17 mouse cellular contexts compared by ENCODE assay signal in genomic region chr6:146954258-146954657, GRCm38 (mm10). TPM values are rescaled to one million over a fixed set of nuclear protein-coding genes. Genes with fewer than 3 reads are reported as not detected.
DNase-seq lines count a peak whose midpoint lies in the region; ATAC-seq and TF ChIP-seq lines count a peak whose summit lies in the region.
"Had no signal": no experiment of that assay in that cellular context is flagged by ENCODE, and none has a peak within 500 bp of the region (broad histone marks: within the 10 kb centered on the region; RNA-seq: fewer than 3 reads in every experiment).

Gene 1700034J05Rik, minus strand, starts transcription at chr6:146954422.

- peak; percentile 51 for DNase-seq in forebrain, postnatal 0 days
- DNase-seq in liver, embryonic 11.5 days (ENCODE audit: low spot score), result no peak
- DNase-seq in liver (no peak), 416B (ENCODE audit: low read depth) (peak; percentile 20)
- peak; percentile 24 for DNase-seq in brain, embryonic 18.5 days (ENCODE audit: low read depth, low spot score)
- DNase-seq in kidney, postnatal 25 days, result no peak
- DNase-seq: cerebellum, adult 2 months; heart, adult 18-20 months; heart, postnatal 14 days; lung, adult 18-20 months; thymus, postnatal 36 days had no signal

- H3K4me3 ChIP-seq in forebrain, postnatal 0 days (ENCODE audit: low read depth, low read length), result no peak within 1 kb of the TSS
- no peak within 1 kb of the TSS for H3K4me3 ChIP-seq in forebrain, embryonic 12.5 days (replicated peaks)
- no peak within 1 kb of the TSS for H3K4me3 ChIP-seq in liver, embryonic 11.5 days (ENCODE audit: low read depth, low read length)
- H3K4me3 ChIP-seq: kidney, embryonic 15.5 days had no signal

- H3K4me1 ChIP-seq in forebrain, postnatal 0 days (ENCODE audit: insufficient read depth), result no peaks in the 10 kb centered on the region
- H3K4me1 ChIP-seq in forebrain, embryonic 12.5 days, result peaks cover 14% of the 10 kb centered on the region
- H3K4me1 ChIP-seq in liver, embryonic 11.5 days (replicated peaks; ENCODE audit: control insufficient read depth, insufficient read depth, low read length), result peaks cover 23% of the 10 kb centered on the region

- no peaks in the 10 kb centered on the region for H3K36me3 ChIP-seq in forebrain, postnatal 0 days (ENCODE audit: insufficient read depth)
- H3K36me3 ChIP-seq in forebrain, embryonic 12.5 days (replicated peaks), result no peaks in the 10 kb centered on the region
- H3K36me3 ChIP-seq in liver, embryonic 11.5 days (ENCODE audit: control insufficient read depth, insufficient read depth, low read length), result no peaks in the 10 kb centered on the region
- H3K36me3 ChIP-seq: kidney, embryonic 15.5 days had no signal

- H3K9ac ChIP-seq in forebrain, postnatal 0 days, result no peak within 1 kb of the TSS
- no peak within 1 kb of the TSS for H3K9ac ChIP-seq in forebrain, embryonic 12.5 days
- no peak within 1 kb of the TSS for H3K9ac ChIP-seq in liver, embryonic 11.5 days (ENCODE audit: low read depth, low read length)
- H3K9ac ChIP-seq: kidney, embryonic 15.5 days had no signal

- ATAC-seq in forebrain, postnatal 0 days, result 0 out of 2 replicates have a peak, but pooled peaks have one; percentile 18
- no peak for ATAC-seq in forebrain, embryonic 12.5 days (ENCODE audit: low FRiP score)
- no peak for ATAC-seq in liver, embryonic 11.5 days (replicated peaks; ENCODE audit: low FRiP score)

- no peak within 1 kb of the TSS for H3K27ac ChIP-seq in forebrain, postnatal 0 days (ENCODE audit: low read depth, low read length)
- no peak within 1 kb of the TSS for H3K27ac ChIP-seq in forebrain, embryonic 12.5 days
- H3K27ac ChIP-seq in liver, embryonic 11.5 days (ENCODE audit: low read depth, low read length), result peak within 1 kb of the TSS; percentile 67; the same call in 1 of the 2 replicates

- 89% methylated on average over 1 of the region's 1 CpGs for WGBS in forebrain, postnatal 0 days
- 90% methylated on average over 1 of the region's 1 CpGs for WGBS in forebrain, embryonic 12.5 days
- WGBS in liver, embryonic 11.5 days, result 82% methylated on average over 1 of the region's 1 CpGs

- TF ChIP-seq CTCF in forebrain, postnatal 0 days (IDR thresholded peaks at IDR 0.05; ENCODE audit: low read depth), result no peak

- no peak within 1 kb of the TSS for H3K4me2 ChIP-seq in forebrain, postnatal 0 days (ENCODE audit: low read depth)
- no peak within 1 kb of the TSS for H3K4me2 ChIP-seq in forebrain, embryonic 12.5 days
- no peak within 1 kb of the TSS for H3K4me2 ChIP-seq in liver, embryonic 11.5 days
- H3K4me2 ChIP-seq: kidney, embryonic 15.5 days had no signal

- no peaks in the 10 kb centered on the region for H3K27me3 ChIP-seq in forebrain, postnatal 0 days (ENCODE audit: insufficient read depth, low read length)
- H3K27me3 ChIP-seq in forebrain, embryonic 12.5 days, result no peaks in the 10 kb centered on the region
- H3K27me3 ChIP-seq in liver, embryonic 11.5 days (replicated peaks; ENCODE audit: control insufficient read depth, insufficient read depth, low read length), result no peaks in the 10 kb centered on the region
- H3K27me3 ChIP-seq: kidney, embryonic 15.5 days; megakaryocyte, embryonic 14.5 days had no signal

- no peaks in the 10 kb centered on the region for H3K9me3 ChIP-seq in forebrain, postnatal 0 days (ENCODE audit: low read length)
- H3K9me3 ChIP-seq in forebrain, embryonic 12.5 days, result no peaks in the 10 kb centered on the region
- no peaks in the 10 kb centered on the region for H3K9me3 ChIP-seq in liver, embryonic 11.5 days (ENCODE audit: control insufficient read depth, low read length)
- H3K9me3 ChIP-seq: kidney, embryonic 15.5 days; megakaryocyte, embryonic 14.5 days had no signal

RNA-seq across cellular contexts. Expression of gene 1700034J05Rik, which starts in this region (rescaled TPM):
- not detected in 2 replicates for total RNA-seq in forebrain, postnatal 0 days (2014; rRNA removed)
- polyA plus RNA-seq in forebrain, postnatal 0 days (2015; fragmentation: Nextera tagmentation; extraction: Ambion mirVana), result not detected in 2 replicates
- polyA plus RNA-seq in forebrain, embryonic 12.5 days (2016; fragmentation: Nextera tagmentation; extraction: Ambion mirVana), result not detected in 2 replicates
- 0.08 and 0.17 TPM in 2 replicates for polyA plus RNA-seq in liver, embryonic 11.5 days (2014; fragmentation: Nextera tagmentation; extraction: Ambion mirVana)
- total RNA-seq: gastrocnemius, adult 18-20 months; heart, adult 18-20 months; heart, postnatal 14 days; layer of hippocampus, adult 8-10 months; left cerebral cortex, postnatal 25 days had no signal
- polyA plus RNA-seq: cerebellum, adult 2 months had no signal

Comparison
In these comparisons a context has a peak if more than half of its experiments do, and no peak if none do; other contexts are left out.
1. Peak in DNase-seq and ATAC-seq in forebrain, postnatal 0 days; RNA of the gene not detected or under 1 TPM.
2. DNase-seq: peak in 416B (single experiment) and brain, embryonic 18.5 days (single experiment); none in liver, embryonic 11.5 days (single experiment), liver (single experiment) and kidney, postnatal 25 days (0 of 2).